Mouse (Mus musculus): Measurements from ENCODE around the gene Ifngr2. TPM values are rescaled to one million over a fixed set of nuclear protein-coding genes. Genes with fewer than 3 reads are reported as not detected.
A peak's percentile ranks its signal among the peaks of the same experiment; 100 is the strongest.

The Ifngr2 gene
- total RNA-seq, 1 experiment from 2014 or later = 7.5 TPM

- ATAC-seq (replicated peaks in 1 of 2; ENCODE audit: insufficient read depth in 1 of 2, low FRiP score in 2 of 2, low TSS enrichment in 1 of 2, low read depth in 1 of 2, poor library complexity in 2 of 2, severe bottlenecking in 2 of 2) = no peak
Observed at GRCm38 (mm10) chr16:91532429-91532828, 14.4 kb upstream of the Ifngr2 start.

GRCm38 (mm10) chr16:91533097-91534001 lies 13.5 kb upstream of the Ifngr2 start:
- ATAC-seq (replicated peaks in 1 of 2; ENCODE audit: insufficient read depth in 1 of 2, low FRiP score in 2 of 2, low TSS enrichment in 1 of 2, low read depth in 1 of 2, poor library complexity in 2 of 2, severe bottlenecking in 2 of 2) = no peak

- peak; percentile 60 to 80; a peak in 3 of 4 replicates for ATAC-seq (replicated peaks in 1 of 2; ENCODE audit: insufficient read depth in 1 of 2, low FRiP score in 2 of 2, low TSS enrichment in 1 of 2, low read depth in 1 of 2, poor library complexity in 2 of 2, severe bottlenecking in 2 of 2)
Observed at GRCm38 (mm10) chr16:91534477-91534876, 12.4 kb upstream of the Ifngr2 start.

- ATAC-seq (replicated peaks in 1 of 2; ENCODE audit: insufficient read depth in 1 of 2, low FRiP score in 2 of 2, low TSS enrichment in 1 of 2, low read depth in 1 of 2, poor library complexity in 2 of 2, severe bottlenecking in 2 of 2) = no peak
Observed at GRCm38 (mm10) chr16:91534888-91535287, 12.0 kb upstream of the Ifngr2 start.

- no peak for ATAC-seq (replicated peaks in 1 of 2; ENCODE audit: insufficient read depth in 1 of 2, low FRiP score in 2 of 2, low TSS enrichment in 1 of 2, low read depth in 1 of 2, poor library complexity in 2 of 2, severe bottlenecking in 2 of 2)
Observed at GRCm38 (mm10) chr16:91536372-91536771, 10.5 kb upstream of the Ifngr2 start.

- no peak for ATAC-seq (replicated peaks in 1 of 2; ENCODE audit: insufficient read depth in 1 of 2, low FRiP score in 2 of 2, low TSS enrichment in 1 of 2, low read depth in 1 of 2, poor library complexity in 2 of 2, severe bottlenecking in 2 of 2)
Observed at GRCm38 (mm10) chr16:91537065-91537464, 9.8 kb upstream of the Ifngr2 start.

GRCm38 (mm10) chr16:91538051-91538450 lies 8.8 kb upstream of the Ifngr2 start:
- ATAC-seq (replicated peaks in 1 of 2; ENCODE audit: insufficient read depth in 1 of 2, low FRiP score in 2 of 2, low TSS enrichment in 1 of 2, low read depth in 1 of 2, poor library complexity in 2 of 2, severe bottlenecking in 2 of 2) = peak; percentile 39 to 55

- peak; percentile 47 to 62 for ATAC-seq (replicated peaks in 1 of 2; ENCODE audit: insufficient read depth in 1 of 2, low FRiP score in 2 of 2, low TSS enrichment in 1 of 2, low read depth in 1 of 2, poor library complexity in 2 of 2, severe bottlenecking in 2 of 2)
Observed at GRCm38 (mm10) chr16:91538513-91538912, 8.4 kb upstream of the Ifngr2 start.

GRCm38 (mm10) chr16:91541573-91542081 lies 5.2 kb upstream of the Ifngr2 start:
- no peak for ATAC-seq (replicated peaks in 1 of 2; ENCODE audit: insufficient read depth in 1 of 2, low FRiP score in 2 of 2, low TSS enrichment in 1 of 2, low read depth in 1 of 2, poor library complexity in 2 of 2, severe bottlenecking in 2 of 2)

GRCm38 (mm10) chr16:91543619-91544018 lies 3.3 kb upstream of the Ifngr2 start:
- ATAC-seq (replicated peaks in 1 of 2; ENCODE audit: insufficient read depth in 1 of 2, low FRiP score in 2 of 2, low TSS enrichment in 1 of 2, low read depth in 1 of 2, poor library complexity in 2 of 2, severe bottlenecking in 2 of 2) = no peak

GRCm38 (mm10) chr16:91545597-91546281 lies 1.1 kb upstream of the Ifngr2 start:
- peak; percentile 75 to 78 for ATAC-seq (replicated peaks in 1 of 2; ENCODE audit: insufficient read depth in 1 of 2, low FRiP score in 2 of 2, low TSS enrichment in 1 of 2, low read depth in 1 of 2, poor library complexity in 2 of 2, severe bottlenecking in 2 of 2)

GRCm38 (mm10) chr16:91546391-91546835 lies 459 bp upstream of the Ifngr2 start:
- peak; percentile 79 for ATAC-seq (replicated peaks in 1 of 2; ENCODE audit: insufficient read depth in 1 of 2, low FRiP score in 2 of 2, low TSS enrichment in 1 of 2, low read depth in 1 of 2, poor library complexity in 2 of 2, severe bottlenecking in 2 of 2)

- peak in 1 of 2 experiments; percentile 16; a peak in 1 of 4 replicates for ATAC-seq (replicated peaks in 1 of 2; ENCODE audit: insufficient read depth in 1 of 2, low FRiP score in 2 of 2, low TSS enrichment in 1 of 2, low read depth in 1 of 2, poor library complexity in 2 of 2, severe bottlenecking in 2 of 2)
Observed at GRCm38 (mm10) chr16:91547974-91548373, 1.1 kb downstream of the Ifngr2 start.

GRCm38 (mm10) chr16:91548586-91548985 lies 1.7 kb downstream of the Ifngr2 start:
- no peak for ATAC-seq (replicated peaks in 1 of 2; ENCODE audit: insufficient read depth in 1 of 2, low FRiP score in 2 of 2, low TSS enrichment in 1 of 2, low read depth in 1 of 2, poor library complexity in 2 of 2, severe bottlenecking in 2 of 2)

GRCm38 (mm10) chr16:91548996-91549395 lies 2.1 kb downstream of the Ifngr2 start:
- no peak for ATAC-seq (replicated peaks in 1 of 2; ENCODE audit: insufficient read depth in 1 of 2, low FRiP score in 2 of 2, low TSS enrichment in 1 of 2, low read depth in 1 of 2, poor library complexity in 2 of 2, severe bottlenecking in 2 of 2)

GRCm38 (mm10) chr16:91549616-91550015 lies 2.7 kb downstream of the Ifngr2 start:
- ATAC-seq (replicated peaks in 1 of 2; ENCODE audit: insufficient read depth in 1 of 2, low FRiP score in 2 of 2, low TSS enrichment in 1 of 2, low read depth in 1 of 2, poor library complexity in 2 of 2, severe bottlenecking in 2 of 2) = no peak

- ATAC-seq (replicated peaks in 1 of 2; ENCODE audit: insufficient read depth in 1 of 2, low FRiP score in 2 of 2, low TSS enrichment in 1 of 2, low read depth in 1 of 2, poor library complexity in 2 of 2, severe bottlenecking in 2 of 2) = no peak
Observed at GRCm38 (mm10) chr16:91551081-91551524, 4.2 kb downstream of the Ifngr2 start.

- ATAC-seq (replicated peaks in 1 of 2; ENCODE audit: insufficient read depth in 1 of 2, low FRiP score in 2 of 2, low TSS enrichment in 1 of 2, low read depth in 1 of 2, poor library complexity in 2 of 2, severe bottlenecking in 2 of 2) = no peak
Observed at GRCm38 (mm10) chr16:91552072-91552471, 5.2 kb downstream of the Ifngr2 start.

Measured in hematopoietic stem cell, adult 5-6 weeks (primary cell).